Mouse (Mus musculus) adrenal gland, adult 2 months (tissue): Measurements from ENCODE around the gene Galnt5. TPM values are rescaled to one million over a fixed set of nuclear protein-coding genes. Genes with fewer than 3 reads are reported as not detected.

Experiments used
- polyA plus RNA-seq: library from polyadenylated mRNA; depleted of rRNA; stranded (reverse); fragments of >200 nt; gene quantifications from 2 replicates; pipeline ENCODE4 v1.2.3, GENCODE M21; 2012; rRNA removed
- total RNA-seq, 2 experiments: library from RNA; stranded (reverse); gene quantifications; 2 replicates each; pipeline ENCODE4 v1.2.3; 2021

Galnt5 gene
- total and polyA plus RNA-seq, 3 experiments = not detected

Other genes with a start within 250 kb of the Galnt5 start
- not detected for gene Ermn, start 55.0 kb downstream of the Galnt5 start, total RNA-seq
- not detected in 2 replicates for gene Ermn, start 55.0 kb downstream of the Galnt5 start, polyA plus RNA-seq
- gene Cytip, start 197.6 kb downstream of the Galnt5 start, total RNA-seq = 10 to 100 TPM in 1 of 2 experiments, 1 to 10 TPM in 1; 9.8 to 17.1 TPM
- gene Cytip, start 197.6 kb downstream of the Galnt5 start, polyA plus RNA-seq = 5.0 and 7.0 TPM in 2 replicates